Mouse (Mus musculus) kidney, postnatal 0 days (tissue): Measurements from ENCODE around the gene Scrt2. TPM values are rescaled to one million over a fixed set of nuclear protein-coding genes. Genes with fewer than 3 reads are reported as not detected.
A peak's percentile ranks its signal among the peaks of the same experiment; 100 is the strongest.

Experiments used
- ATAC-seq: fragments of 200-750 bp; cut with Nextera tagmentation; replicated peaks from 2 replicates; pipeline ENCODE4 v1.8.0; 2017; ENCODE audit warnings: low read depth, moderate number of reproducible peaks, moderate TSS enrichment, moderate library complexity; ENCODE audit not compliant: low FRiP score
- DNase-seq: peaks from one replicate; pipeline ENCODE4 v3.0.0-alpha.2; 2016; ENCODE audit warnings: low spot score
- H3K27ac ChIP-seq: fragments of 300-500 bp; sonication (generic); 2 replicates; pipeline ENCODE4 v1.5.1; 2014; ENCODE audit warnings: mild to moderate bottlenecking
- H3K27me3 ChIP-seq: fragments of 300-500 bp; sonication (generic); 2 replicates; pipeline ENCODE4 v1.6.1; 2014; ENCODE audit warnings: low read length, mixed read lengths; ENCODE audit not compliant: insufficient read depth
- H3K36me3 ChIP-seq: fragments of 300-500 bp; sonication (generic); 2 replicates; pipeline ENCODE4 v1.6.1; 2014; ENCODE audit warnings: low read length, mixed read lengths; ENCODE audit not compliant: insufficient read depth
- H3K4me1 ChIP-seq: fragments of 300-500 bp; sonication (generic); replicated peaks from 2 replicates; pipeline ENCODE4 v1.6.1; 2014; ENCODE audit warnings: antibody characterized with exemption, low read length, mixed read lengths; ENCODE audit not compliant: insufficient read depth
- H3K4me2 ChIP-seq: fragments of 300-500 bp; sonication (generic); 2 replicates; pipeline ENCODE4 v1.6.1; 2014; ENCODE audit warnings: mild to moderate bottlenecking, low read length, moderate library complexity, mixed read lengths
- H3K4me3 ChIP-seq: fragments of 300-500 bp; sonication (generic); replicated peaks from 2 replicates; pipeline ENCODE4 v1.5.1; 2014; ENCODE audit warnings: low read depth, low read length
- H3K9ac ChIP-seq: fragments of 300-500 bp; sonication (generic); 2 replicates; pipeline ENCODE4 v1.6.1; 2014; ENCODE audit warnings: low read depth, low read length
- H3K9me3 ChIP-seq: fragments of 300-500 bp; sonication (generic); replicated peaks from 2 replicates; pipeline ENCODE4 v1.6.1; 2016; ENCODE audit warnings: low read length, inconsistent platforms, mixed read lengths
- CTCF ChIP-seq: IDR thresholded peaks from 2 replicates; pipeline ENCODE4 v1.5.1; 2016; ENCODE audit warnings: antibody characterized with exemption, low read depth, mild to moderate bottlenecking, moderate library complexity
- WGBS: fragments of 180-500 bp; shearing (Covaris S2); extraction: QIAGEN DNeasy Blood & Tissue Kit; methylation state at CpG from one replicate; pipeline ENCODE4 v1.1.7; 2014; 5-methylcytosine and 5-hydroxymethylcytosine counted together
- polyA plus RNA-seq: library from polyadenylated mRNA; unstranded; fragments of >200 nt; fragmentation: Nextera tagmentation; extraction: Ambion mirVana; gene quantifications from 2 replicates; pipeline ENCODE4 v1.2.1, GENCODE M21; 2015

The Scrt2 gene
- polyA plus RNA-seq, 1 experiment from 2014 or later: not detected

- no peaks in the 10 kb centered on the region for H3K36me3 ChIP-seq
- ATAC-seq (no peak), DNase-seq (no peak)
- WGBS: 83% methylated on average over 5 of the region's 5 CpGs
- H3K9me3 ChIP-seq: no peaks in the 10 kb centered on the region
- TF ChIP-seq CTCF: no peak
- H3K4me1 ChIP-seq: no peaks in the 10 kb centered on the region
- H3K9ac ChIP-seq: no peak overlapping the region
- H3K27me3 ChIP-seq: peaks cover 42% of the 10 kb centered on the region
- no peak overlapping the region for H3K4me2 ChIP-seq
- no peak overlapping the region for H3K27ac ChIP-seq
- no peak overlapping the region for H3K4me3 ChIP-seq
These were observed 5.8 kb downstream of the Scrt2 start for GRCm38 (mm10) chr2:152087111-152087510.

DNA sequence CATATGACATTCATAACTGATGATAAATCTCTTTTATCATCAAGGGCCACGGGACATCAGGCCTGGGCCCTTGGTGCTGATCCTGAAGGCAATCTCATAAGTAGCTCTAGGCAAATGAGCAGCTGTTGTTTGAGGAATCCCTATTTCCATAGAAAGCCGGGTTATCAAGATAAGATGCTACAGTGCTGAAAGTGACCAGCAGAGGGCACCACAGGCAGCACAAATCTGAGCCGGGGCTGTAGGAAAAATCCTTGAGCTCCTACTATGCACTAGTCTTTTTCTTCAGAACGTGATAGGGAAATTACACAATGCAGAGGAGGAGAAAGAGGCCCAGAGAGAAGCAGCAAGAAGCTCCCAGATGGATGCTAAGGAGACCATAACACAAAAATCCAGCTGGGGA lies 7.7 kb downstream of the Scrt2 start:
- no peak overlapping the region for H3K27ac ChIP-seq
- H3K27me3 ChIP-seq: peaks cover 40% of the 10 kb centered on the region
- no peaks in the 10 kb centered on the region for H3K36me3 ChIP-seq
- no peak overlapping the region for H3K4me2 ChIP-seq
- no peaks in the 10 kb centered on the region for H3K4me1 ChIP-seq
- TF ChIP-seq CTCF: peak; percentile 76
- 8% methylated on average over 4 of the region's 4 CpGs for WGBS
- no peaks in the 10 kb centered on the region for H3K9me3 ChIP-seq
- no peak overlapping the region for H3K4me3 ChIP-seq
- DNase-seq (peak; percentile 57), ATAC-seq (no peak)
- no peak overlapping the region for H3K9ac ChIP-seq

GRCm38 (mm10) chr2:152089581-152089980 lies 8.3 kb downstream of the Scrt2 start:
- H3K9me3 ChIP-seq: no peaks in the 10 kb centered on the region

GRCm38 (mm10) chr2:152090486-152090885 lies 9.2 kb downstream of the Scrt2 start:
- peaks cover 50% of the 10 kb centered on the region for H3K27me3 ChIP-seq
- no peaks in the 10 kb centered on the region for H3K9me3 ChIP-seq
- H3K27ac ChIP-seq: no peak overlapping the region
- no peak for TF ChIP-seq CTCF
- no peak overlapping the region for H3K4me3 ChIP-seq
- ATAC-seq: no peak
- DNase-seq: no peak
- peaks cover 8% of the 10 kb centered on the region; the same call in 1 of the 2 replicates for H3K4me1 ChIP-seq
- H3K36me3 ChIP-seq: no peaks in the 10 kb centered on the region
- WGBS: 79% methylated on average over 5 of the region's 5 CpGs
- H3K4me2 ChIP-seq: no peak overlapping the region
- no peak overlapping the region for H3K9ac ChIP-seq

More at GRCm38 (mm10) chr2:152089581-152089980, 8.3 kb downstream of the Scrt2 start:
- no peak overlapping the region for H3K27ac ChIP-seq
- ATAC-seq (no peak), DNase-seq (no peak)
- H3K36me3 ChIP-seq: no peaks in the 10 kb centered on the region
- 77% methylated on average over 5 of the region's 5 CpGs for WGBS
- no peak overlapping the region for H3K4me2 ChIP-seq
- no peaks in the 10 kb centered on the region for H3K4me1 ChIP-seq
- H3K27me3 ChIP-seq: peaks cover 45% of the 10 kb centered on the region
- no peak overlapping the region for H3K9ac ChIP-seq
- H3K4me3 ChIP-seq: no peak overlapping the region
- TF ChIP-seq CTCF: no peak

DNA sequence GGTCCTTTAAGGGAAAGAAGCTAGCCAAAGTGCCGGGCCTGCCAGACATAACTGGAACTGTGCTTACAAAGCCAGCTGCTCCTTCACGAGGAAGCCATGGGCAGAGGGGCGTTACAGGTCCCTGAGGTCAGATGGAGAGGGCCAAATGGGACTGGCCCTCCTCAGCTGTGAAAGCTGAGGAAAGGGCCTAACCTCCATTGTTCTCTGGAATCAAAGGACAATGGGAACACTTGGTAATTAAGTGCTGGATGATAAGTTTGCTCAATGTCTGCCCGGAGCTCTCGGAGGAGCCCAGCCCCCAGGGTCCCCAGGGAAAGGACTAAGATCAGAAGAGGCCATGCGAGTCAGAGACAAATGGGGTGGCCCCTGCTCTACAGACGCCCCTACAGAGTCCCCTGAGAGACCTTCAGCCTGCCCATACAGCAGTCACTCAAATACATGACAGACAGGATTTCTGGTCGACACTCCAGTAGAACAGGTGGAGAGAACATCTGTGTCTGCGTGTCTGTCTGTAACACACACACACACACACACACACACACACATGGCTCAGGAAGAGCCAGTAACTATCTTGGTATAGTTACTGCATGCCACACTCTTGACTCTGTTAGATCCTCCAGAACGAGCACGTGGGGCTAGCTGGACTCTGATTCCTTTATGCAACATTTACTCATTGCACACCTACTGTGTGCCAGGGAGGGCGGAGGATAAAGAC lies 10.2 kb downstream of the Scrt2 start:
- Histone ChIP-seq H3K36me3 (no peaks in the 10 kb centered on the region), H3K4me2 (no peak overlapping the region), H3K9me3 (no peaks in the 10 kb centered on the region), H3K27ac (no peak overlapping the region), H3K9ac (no peak overlapping the region), H3K4me3 (no peak overlapping the region), H3K4me1 (peaks cover 8% of the 10 kb centered on the region; the same call in 1 of the 2 replicates), H3K27me3 (peaks cover 55% of the 10 kb centered on the region)
- WGBS: 29% methylated on average over 12 of the region's 12 CpGs
- DNase-seq (no peak), ATAC-seq (no peak)
- TF ChIP-seq CTCF: no peak

- ATAC-seq: no peak
- H3K4me1 ChIP-seq: peaks cover 8% of the 10 kb centered on the region; the same call in 1 of the 2 replicates
- H3K9me3 ChIP-seq: no peaks in the 10 kb centered on the region
- 7% methylated on average over 42 of the region's 45 CpGs for WGBS
- peak overlapping the region; percentile 35 for H3K4me3 ChIP-seq
- no peaks in the 10 kb centered on the region for H3K36me3 ChIP-seq
- no peak overlapping the region for H3K27ac ChIP-seq
- H3K9ac ChIP-seq: no peak overlapping the region
- no peak for DNase-seq
- H3K4me2 ChIP-seq: peak overlapping the region; percentile 54
- TF ChIP-seq CTCF: peak; percentile 18; the same call in 1 of the 2 replicates
- H3K27me3 ChIP-seq: peaks cover 55% of the 10 kb centered on the region
These were observed 11.6 kb downstream of the Scrt2 start for GRCm38 (mm10) chr2:152092927-152093326.
